Comparison of ENCODE assay signal across 9 mouse cellular contexts in genomic region chr6:84318774-84319173, GRCm38 (mm10).
DNase-seq lines count a peak whose midpoint lies in the region; ATAC-seq and TF ChIP-seq lines count a peak whose summit lies in the region.
"Had no signal": no experiment of that assay in that cellular context is flagged by ENCODE, and none has a peak within 500 bp of the region (broad histone marks: within the 10 kb centered on the region; RNA-seq: fewer than 3 reads in every experiment).

No protein-coding gene starts in this region.

- no peaks in the 10 kb centered on the region for H3K9me3 ChIP-seq in midbrain, embryonic 13.5 days
- no peaks in the 10 kb centered on the region for H3K9me3 ChIP-seq in midbrain, embryonic 16.5 days (replicated peaks; ENCODE audit: control insufficient read depth, low read length, poor library complexity, severe bottlenecking)
- no peaks in the 10 kb centered on the region for H3K9me3 ChIP-seq in limb, embryonic 13.5 days
- no peaks in the 10 kb centered on the region for H3K9me3 ChIP-seq in liver, postnatal 0 days (ENCODE audit: low read length)
- H3K9me3 ChIP-seq in midbrain, embryonic 11.5 days (ENCODE audit: control insufficient read depth, low read length): no peaks in the 10 kb centered on the region
- H3K9me3 ChIP-seq: hindbrain, embryonic 15.5 days had no signal

- H3K36me3 ChIP-seq in midbrain, embryonic 13.5 days: no peaks in the 10 kb centered on the region
- no peaks in the 10 kb centered on the region for H3K36me3 ChIP-seq in midbrain, embryonic 16.5 days (ENCODE audit: control insufficient read depth, insufficient read depth, low read length)
- no peaks in the 10 kb centered on the region for H3K36me3 ChIP-seq in limb, embryonic 13.5 days
- H3K36me3 ChIP-seq in liver, postnatal 0 days (replicated peaks; ENCODE audit: insufficient read depth, low read length): no peaks in the 10 kb centered on the region
- no peaks in the 10 kb centered on the region for H3K36me3 ChIP-seq in midbrain, embryonic 11.5 days (ENCODE audit: control insufficient read depth, insufficient read depth, low read length)
- H3K36me3 ChIP-seq: hindbrain, embryonic 15.5 days had no signal

- TF ChIP-seq EP300 in liver, postnatal 0 days (IDR thresholded peaks at IDR 0.05; ENCODE audit: low read depth): no peak

- no peak overlapping the region for H3K4me3 ChIP-seq in midbrain, embryonic 13.5 days (replicated peaks)
- H3K4me3 ChIP-seq in midbrain, embryonic 16.5 days (ENCODE audit: low read depth, low read length): no peak overlapping the region
- H3K4me3 ChIP-seq in limb, embryonic 13.5 days: no peak overlapping the region
- H3K4me3 ChIP-seq in liver, postnatal 0 days (ENCODE audit: low read depth, low read length): no peak overlapping the region
- no peak overlapping the region for H3K4me3 ChIP-seq in midbrain, embryonic 11.5 days (ENCODE audit: low read depth, low read length)
- H3K4me3 ChIP-seq: hindbrain, embryonic 15.5 days had no signal

- no peak overlapping the region for H3K4me2 ChIP-seq in midbrain, embryonic 13.5 days (replicated peaks)
- no peak overlapping the region for H3K4me2 ChIP-seq in midbrain, embryonic 16.5 days (ENCODE audit: low read length)
- H3K4me2 ChIP-seq in limb, embryonic 13.5 days (replicated peaks): no peak overlapping the region
- H3K4me2 ChIP-seq in liver, postnatal 0 days (ENCODE audit: low read depth, low read length): no peak overlapping the region
- H3K4me2 ChIP-seq in midbrain, embryonic 11.5 days: no peak overlapping the region
- H3K4me2 ChIP-seq: hindbrain, embryonic 15.5 days had no signal

- H3K27me3 ChIP-seq in midbrain, embryonic 13.5 days: no peaks in the 10 kb centered on the region
- no peaks in the 10 kb centered on the region for H3K27me3 ChIP-seq in midbrain, embryonic 16.5 days (ENCODE audit: control insufficient read depth, insufficient read depth, low read depth, low read length)
- peaks cover 23% of the 10 kb centered on the region; the same call in 1 of the 2 replicates for H3K27me3 ChIP-seq in limb, embryonic 13.5 days
- peaks cover 3% of the 10 kb centered on the region; the same call in 1 of the 2 replicates for H3K27me3 ChIP-seq in liver, postnatal 0 days (ENCODE audit: insufficient read depth, low read length)
- H3K27me3 ChIP-seq in midbrain, embryonic 11.5 days (ENCODE audit: control insufficient read depth, insufficient read depth, low read length): no peaks in the 10 kb centered on the region

- H3K4me1 ChIP-seq in midbrain, embryonic 13.5 days (replicated peaks): peaks cover 3% of the 10 kb centered on the region; the same call in 1 of the 2 replicates
- no peaks in the 10 kb centered on the region for H3K4me1 ChIP-seq in midbrain, embryonic 16.5 days (ENCODE audit: control insufficient read depth, insufficient read depth, low read length)
- H3K4me1 ChIP-seq in limb, embryonic 13.5 days: peaks cover 39% of the 10 kb centered on the region
- no peaks in the 10 kb centered on the region for H3K4me1 ChIP-seq in liver, postnatal 0 days (ENCODE audit: insufficient read depth)
- H3K4me1 ChIP-seq in midbrain, embryonic 11.5 days (ENCODE audit: control insufficient read depth, insufficient read depth, low read length): peaks cover 4% of the 10 kb centered on the region; the same call in 1 of the 2 replicates

- intact Hi-C loops in heart, postnatal 10 days (cut with DNase I): loop anchor here (5.0 kb wide), 1 partner anchor 91 kb away; no protein-coding TSS in a partner anchor

- TF ChIP-seq CTCF in liver, postnatal 0 days (IDR thresholded peaks at IDR 0.05; ENCODE audit: low read depth): no peak

- DNase-seq in cerebellum, postnatal 36 days: peak; percentile 86
- peak; percentile 70 to 71 for DNase-seq in heart, postnatal 10 days
- DNase-seq in liver, postnatal 0 days: no peak
- no peak for DNase-seq in midbrain, embryonic 11.5 days (ENCODE audit: low spot score, missing footprints)

- H3K9ac ChIP-seq in midbrain, embryonic 13.5 days (replicated peaks): no peak overlapping the region
- no peak overlapping the region for H3K9ac ChIP-seq in midbrain, embryonic 16.5 days (ENCODE audit: low read depth, low read length)
- no peak overlapping the region for H3K9ac ChIP-seq in limb, embryonic 13.5 days
- no peak overlapping the region for H3K9ac ChIP-seq in liver, postnatal 0 days (replicated peaks)
- no peak overlapping the region for H3K9ac ChIP-seq in midbrain, embryonic 11.5 days (ENCODE audit: low read length)
- H3K9ac ChIP-seq: hindbrain, embryonic 15.5 days had no signal

- 0 out of 2 replicates have a peak, but pooled peaks have one; percentile 40 for ATAC-seq in midbrain, embryonic 13.5 days
- no peak for ATAC-seq in midbrain, embryonic 16.5 days
- peak; percentile 39; the same call in 1 of the 2 replicates for ATAC-seq in limb, embryonic 13.5 days (ENCODE audit: low FRiP score, low read depth)
- ATAC-seq in megakaryocyte, adult 5-6 weeks (ENCODE audit: poor library complexity, severe bottlenecking): no peak
- no peak for ATAC-seq in liver, postnatal 0 days
- no peak for ATAC-seq in midbrain, embryonic 11.5 days (ENCODE audit: low FRiP score)

- H3K27ac ChIP-seq in midbrain, embryonic 13.5 days: no peak overlapping the region
- no peak overlapping the region for H3K27ac ChIP-seq in midbrain, embryonic 16.5 days (ENCODE audit: low read length)
- no peak overlapping the region; the same call in 1 of the 2 replicates for H3K27ac ChIP-seq in limb, embryonic 13.5 days
- no peak overlapping the region for H3K27ac ChIP-seq in liver, postnatal 0 days (ENCODE audit: low read depth)
- no peak overlapping the region for H3K27ac ChIP-seq in midbrain, embryonic 11.5 days (ENCODE audit: low read depth, low read length)
- H3K27ac ChIP-seq: hindbrain, embryonic 15.5 days had no signal

- 45% methylated on average over 4 of the region's 4 CpGs for WGBS in midbrain, embryonic 13.5 days
- 41% methylated on average over 4 of the region's 4 CpGs for WGBS in midbrain, embryonic 16.5 days
- WGBS in limb, embryonic 13.5 days: 14% methylated on average over 4 of the region's 4 CpGs
- 28% methylated on average over 4 of the region's 4 CpGs for WGBS in liver, postnatal 0 days (ENCODE audit: insufficient replicate concordance)
- WGBS in midbrain, embryonic 11.5 days: 59% methylated on average over 4 of the region's 4 CpGs

Comparison
In these comparisons a context has a peak if more than half of its experiments do, and no peak if none do; other contexts are left out.
1. ATAC-seq: peak in midbrain, embryonic 13.5 days (single experiment) and limb, embryonic 13.5 days (single experiment); none in midbrain, embryonic 16.5 days (single experiment), megakaryocyte, adult 5-6 weeks (single experiment), liver, postnatal 0 days (single experiment) and midbrain, embryonic 11.5 days (single experiment).
2. DNase-seq: peak in cerebellum, postnatal 36 days (2 of 2) and heart, postnatal 10 days (2 of 2); none in liver, postnatal 0 days (single experiment) and midbrain, embryonic 11.5 days (single experiment).